Mouse (Mus musculus) thymus, adult 2 months (tissue): ENCODE measurements around the gene Iba57. TPM values are rescaled to one million over a fixed set of nuclear protein-coding genes. Genes with fewer than 3 reads are reported as not detected.

Experiments used
- DNase-seq: peaks from one replicate; pipeline ENCODE4 v3.0.0; 2021
- H3K27ac ChIP-seq: fragments of 200-500 bp; 2 replicates; pipeline ENCODE4 v1.5.1; 2012; ENCODE audit warnings: low read length, control low read depth; ENCODE audit not compliant: control insufficient read depth, insufficient read depth
- H3K27me3 ChIP-seq: fragments of 200-500 bp; 2 replicates; pipeline ENCODE4 v1.6.1; 2012; ENCODE audit warnings: mild to moderate bottlenecking, low read length, moderate library complexity, mixed read lengths; ENCODE audit not compliant: control insufficient read depth, insufficient read depth
- H3K36me3 ChIP-seq: fragments of 200-500 bp; 2 replicates; pipeline ENCODE4 v1.6.1; 2012; ENCODE audit warnings: mild to moderate bottlenecking, low read length, moderate library complexity; ENCODE audit not compliant: control insufficient read depth, insufficient read depth
- H3K4me1 ChIP-seq: fragments of 200-500 bp; replicated peaks from 2 replicates; pipeline ENCODE4 v1.6.1; 2012; ENCODE audit warnings: low read length; ENCODE audit not compliant: control insufficient read depth, insufficient read depth
- H3K4me3 ChIP-seq: fragments of 200-500 bp; 2 replicates; pipeline ENCODE4 v1.5.1; 2012; ENCODE audit warnings: mild to moderate bottlenecking, low read length, control low read depth, moderate library complexity; ENCODE audit not compliant: control insufficient read depth, insufficient read depth
- CTCF ChIP-seq: fragments of 200-500 bp; IDR thresholded peaks from 2 replicates; pipeline ENCODE4 v1.5.1; 2012; ENCODE audit warnings: mild to moderate bottlenecking, control low read depth, low read length, moderate library complexity, borderline replicate concordance; ENCODE audit not compliant: control insufficient read depth, poor library complexity, insufficient read depth; ENCODE audit errors: extremely low read depth
- POLR2A ChIP-seq: fragments of 200-500 bp; IDR thresholded peaks from 2 replicates; pipeline ENCODE4 v1.6.1; 2012; ENCODE audit warnings: mild to moderate bottlenecking, low read length, control low read depth, moderate library complexity; ENCODE audit not compliant: control insufficient read depth, poor library complexity, insufficient read depth; ENCODE audit errors: extremely low read depth
- WGBS: fragments of 180-500 bp; shearing (Covaris S2); methylation state at CpG from one replicate; pipeline ENCODE4 v1.1.7; 2018; 5-methylcytosine and 5-hydroxymethylcytosine counted together
- polyA plus RNA-seq: library from polyadenylated mRNA; depleted of rRNA; stranded (reverse); fragments of >200 nt; gene quantifications from 2 replicates; pipeline ENCODE4 v1.2.3, GENCODE M21; 2012; rRNA removed

Gene Iba57
- polyA plus RNA-seq, 1 experiment = 7.2 TPM

DNA sequence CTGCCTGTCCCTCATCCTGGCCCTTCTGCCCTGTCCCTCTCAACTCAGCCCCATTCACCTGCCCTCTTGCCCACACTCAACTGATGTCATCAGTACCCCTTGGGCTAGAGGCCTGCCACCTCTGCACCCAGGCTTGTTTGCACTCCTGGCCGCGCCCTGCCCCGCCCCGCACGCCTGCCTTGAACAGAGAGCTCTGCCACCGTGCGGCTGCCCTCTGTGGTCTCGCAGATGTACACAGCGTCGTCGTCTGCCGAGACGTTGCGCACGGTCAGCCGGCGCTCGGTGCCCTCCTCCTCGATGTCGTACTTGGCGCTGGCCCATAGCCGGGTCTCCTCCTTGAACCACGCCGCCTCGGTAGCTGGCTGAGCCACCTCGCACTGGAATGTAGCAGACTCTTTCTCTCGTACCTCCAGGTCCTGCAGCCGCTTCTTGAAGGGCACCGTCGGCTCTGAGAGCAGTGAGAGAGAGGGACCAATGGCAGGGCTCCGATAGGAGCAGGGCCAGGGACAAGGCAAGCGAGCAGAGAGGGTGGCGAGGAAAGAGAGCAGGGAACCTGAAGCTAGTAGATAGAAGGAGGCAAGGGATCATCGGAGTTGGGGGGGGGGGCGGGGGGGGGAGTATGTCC is 29.1 kb downstream of the Iba57 start:
- Histone ChIP-seq H3K4me3 (no peak overlapping the region), H3K4me1 (no peaks in the 10 kb centered on the region), H3K27ac (no peak overlapping the region), H3K27me3 (peaks cover 7% of the 10 kb centered on the region; the same call in 1 of the 2 replicates), H3K36me3 (no peaks in the 10 kb centered on the region)
- WGBS = 5% methylated on average over 34 of the region's 35 CpGs
- no peak for DNase-seq
- no peak for TF ChIP-seq CTCF
- no peak for TF ChIP-seq POLR2A

DNA sequence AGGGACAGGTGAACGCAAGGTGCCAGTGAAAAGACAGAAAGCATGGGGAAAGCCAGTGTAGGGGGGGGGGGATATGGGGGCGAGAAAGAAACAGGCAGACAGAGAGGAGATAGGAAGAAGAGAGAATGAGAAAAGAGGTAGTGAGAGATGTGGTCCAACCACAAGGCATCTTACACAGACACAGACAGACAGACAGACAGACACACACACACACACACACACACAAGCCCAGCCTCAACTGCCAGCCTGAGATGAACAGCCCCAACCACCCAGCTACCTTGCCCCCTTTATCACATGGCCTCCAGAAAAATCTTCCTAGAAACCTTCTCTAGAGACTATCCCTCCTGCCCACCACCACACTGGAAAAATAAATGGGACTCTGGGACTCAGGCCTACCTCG is 31.5 kb downstream of the Iba57 start:
- DNase-seq = no peak
- Histone ChIP-seq H3K27ac (no peak overlapping the region), H3K27me3 (peaks cover 7% of the 10 kb centered on the region; the same call in 1 of the 2 replicates), H3K4me3 (no peak overlapping the region), H3K4me1 (no peaks in the 10 kb centered on the region), H3K36me3 (no peaks in the 10 kb centered on the region)
- no peak for TF ChIP-seq POLR2A
- TF ChIP-seq CTCF = no peak
- 77% methylated on average over 2 of the region's 3 CpGs for WGBS

DNA sequence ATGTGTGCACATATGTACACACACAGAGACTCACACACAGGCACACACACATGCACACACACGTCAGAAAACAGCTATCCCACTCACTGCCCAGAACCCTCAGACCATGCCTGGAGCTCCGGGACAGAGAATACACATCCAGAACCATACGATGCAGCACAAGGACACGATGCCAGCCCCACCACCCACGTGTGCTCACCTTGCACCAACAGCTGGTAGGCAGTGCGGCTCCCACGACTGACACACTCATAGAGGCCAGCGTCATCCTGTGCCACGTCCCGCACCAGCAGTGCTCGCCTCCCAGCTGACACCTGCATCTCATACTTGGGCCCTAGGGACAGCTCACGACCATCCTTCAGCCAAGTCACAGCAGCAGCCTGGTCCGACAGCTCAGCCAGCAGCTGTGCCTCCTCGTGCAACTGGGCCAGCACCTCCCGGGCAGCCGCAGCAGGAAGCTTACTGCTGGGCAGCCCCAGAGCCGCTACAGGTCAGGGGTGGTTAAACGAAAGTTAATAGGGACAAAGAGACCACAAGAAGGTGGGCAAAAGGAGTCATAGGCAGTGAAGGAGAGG is 32.1 kb downstream of the Iba57 start:
- no peak overlapping the region for H3K4me3 ChIP-seq
- 69% methylated on average over 18 of the region's 18 CpGs for WGBS
- no peaks in the 10 kb centered on the region for H3K4me1 ChIP-seq
- TF ChIP-seq POLR2A (no peak), CTCF (no peak)
- peaks cover 7% of the 10 kb centered on the region; the same call in 1 of the 2 replicates for H3K27me3 ChIP-seq
- no peaks in the 10 kb centered on the region for H3K36me3 ChIP-seq
- no peak for DNase-seq
- H3K27ac ChIP-seq = no peak overlapping the region

DNA sequence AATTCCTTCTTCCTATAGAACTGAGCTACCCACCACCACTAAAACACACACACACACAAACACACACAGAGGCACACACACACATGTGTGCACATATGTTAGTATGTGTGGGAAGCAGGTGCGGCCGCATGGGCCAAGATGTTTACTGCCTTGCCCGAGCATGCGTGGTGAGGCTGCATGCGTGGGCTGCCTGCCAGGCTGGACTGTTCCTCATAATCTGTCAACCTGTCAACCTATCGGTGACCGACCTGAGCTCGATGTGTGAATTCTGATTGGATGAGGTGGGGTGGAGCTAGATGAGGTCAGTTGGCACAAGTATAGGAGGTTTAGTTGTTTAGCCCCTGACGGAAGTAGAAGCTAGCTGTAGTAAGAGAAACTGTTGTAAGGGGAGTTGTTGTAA is 32.8 kb downstream of the Iba57 start:
- Histone ChIP-seq H3K27ac (no peak overlapping the region), H3K27me3 (peaks cover under 1% of the 10 kb centered on the region; the same call in 1 of the 2 replicates), H3K4me3 (no peak overlapping the region), H3K36me3 (no peaks in the 10 kb centered on the region), H3K4me1 (no peaks in the 10 kb centered on the region)
- DNase-seq = no peak
- no peak for TF ChIP-seq POLR2A
- TF ChIP-seq CTCF = no peak
- WGBS = 61% methylated on average over 9 of the region's 9 CpGs

DNA sequence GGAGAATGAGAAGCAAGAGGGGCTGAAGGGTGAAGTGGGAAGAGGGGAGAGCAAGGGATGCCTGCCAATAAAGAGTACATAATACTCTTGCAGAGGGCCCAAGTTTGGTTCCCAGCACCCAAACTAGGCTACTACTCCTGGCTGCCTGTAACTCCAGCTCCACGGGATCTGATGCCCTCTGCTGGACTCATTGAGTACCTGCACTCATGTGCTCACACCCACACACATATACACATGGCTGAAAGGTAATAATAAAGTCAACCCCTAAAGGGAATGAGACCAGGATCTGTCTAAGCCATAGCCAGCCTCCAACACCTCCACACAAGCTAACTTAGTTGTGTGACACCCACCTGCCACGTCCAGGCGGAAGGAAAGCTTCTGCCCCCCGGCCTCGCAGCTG is 57.6 kb downstream of the Iba57 start:
- Histone ChIP-seq H3K4me1 (no peaks in the 10 kb centered on the region), H3K4me3 (no peak overlapping the region), H3K36me3 (no peaks in the 10 kb centered on the region), H3K27me3 (no peaks in the 10 kb centered on the region), H3K27ac (no peak overlapping the region)
- no peak for DNase-seq
- no peak for TF ChIP-seq CTCF
- 89% methylated on average over 5 of the region's 5 CpGs for WGBS

Other genes starting within 250 kb of the Iba57 start
- gene Btnl10, start 245.8 kb downstream of the Iba57 start, polyA plus RNA-seq = 0.11 TPM in 2 replicates
- 335 and 488 TPM in 2 replicates for gene Rnf187, start 224.8 kb downstream of the Iba57 start, polyA plus RNA-seq
- gene Hist3h2ba, start 214.8 kb downstream of the Iba57 start, polyA plus RNA-seq = 47.2 and 96.5 TPM in 2 replicates
- gene Hist3h2a, start 209.1 kb downstream of the Iba57 start, polyA plus RNA-seq = 45.9 and 51.0 TPM in 2 replicates
- gene Trim17, start 209.1 kb downstream of the Iba57 start, polyA plus RNA-seq = 0.31 and 0.47 TPM in 2 replicates
- gene Trim11, start 185.6 kb downstream of the Iba57 start, polyA plus RNA-seq = 114 and 119 TPM in 2 replicates
- gene Obscn, start 27.3 kb downstream of the Iba57 start, polyA plus RNA-seq = 2.4 and 14.5 TPM in 2 replicates
- 0.23 and 0.66 TPM in 2 replicates for gene Gjc2, start 19.5 kb upstream of the Iba57 start, polyA plus RNA-seq
- gene Guk1, start 28.5 kb upstream of the Iba57 start, polyA plus RNA-seq = 56.8 and 79.8 TPM in 2 replicates
- 40.2 and 42.0 TPM in 2 replicates for gene Mrpl55, start 38.7 kb upstream of the Iba57 start, polyA plus RNA-seq
- 30.0 and 30.5 TPM in 2 replicates for gene 2310033P09Rik, start 44.6 kb upstream of the Iba57 start, polyA plus RNA-seq
- gene Arf1, start 64.5 kb upstream of the Iba57 start, polyA plus RNA-seq = 503 and 561 TPM in 2 replicates
- 0.28 TPM in 1 of 2 replicates, not detected in the other for gene Wnt3a, start 127.0 kb upstream of the Iba57 start, polyA plus RNA-seq
- 1.3 and 2.2 TPM in 2 replicates for gene Wnt9a, start 143.2 kb upstream of the Iba57 start, polyA plus RNA-seq
- not detected in 2 replicates for gene Prss38, start 211.9 kb upstream of the Iba57 start, polyA plus RNA-seq